Mouse (Mus musculus) layer of hippocampus, adult 2 months (tissue): ENCODE results near the gene Wrap53. TPM values are rescaled to one million over a fixed set of nuclear protein-coding genes. Genes with fewer than 3 reads are reported as not detected.
"Not testable (repeated sequence)": the region's sequence is repeated elsewhere in the genome, so short reads cannot be mapped to it uniquely, and the experiment has no call there.

Experiments
- DNase-seq, 2 experiments: peaks; one replicate each; pipeline ENCODE4 v3.0.0; 2022; ENCODE audit warnings: low spot score in 2 of 2
- H3K27ac ChIP-seq: fragments of 200-600 bp; 2 replicates; pipeline ENCODE4 v1.8.1; 2022
- H3K4me3 ChIP-seq: fragments of 200-600 bp; 2 replicates; pipeline ENCODE4 v1.8.1; 2022; ENCODE audit warnings: mild to moderate bottlenecking
- CTCF ChIP-seq: fragments of 200-600 bp; conservative IDR thresholded peaks from 2 replicates; pipeline ENCODE4 v1.8.1; 2022; ENCODE audit warnings: antibody characterized with exemption, mild to moderate bottlenecking, moderate library complexity
- total RNA-seq, 2 experiments: library from RNA; stranded (reverse); gene quantifications; 2 replicates each; pipeline ENCODE4 v1.2.3; 2021

The Wrap53 gene
- total RNA-seq, 2 experiments from 2014 or later = 12.0 to 14.3 TPM

GRCm38 (mm10) chr11:69554539-69555140 is 25.4 kb downstream of the Wrap53 start:
- Histone ChIP-seq H3K27ac (peak overlapping the region; percentile 62; the same call in 1 of the 2 replicates), H3K4me3 (no peak overlapping the region)
- no peak for DNase-seq
- TF ChIP-seq CTCF = no peak

- H3K27ac ChIP-seq = peak overlapping the region; percentile 97
These were observed 26.7 kb downstream of the Wrap53 start for GRCm38 (mm10) chr11:69553341-69553721.

GRCm38 (mm10) chr11:69552622-69553340 is 27.3 kb downstream of the Wrap53 start:
- Histone ChIP-seq H3K4me3 (peak overlapping the region; percentile 29), H3K27ac (peak overlapping the region; percentile 97)
- TF ChIP-seq CTCF = no peak
- peak; percentile 68 to 83 for DNase-seq

More at GRCm38 (mm10) chr11:69553341-69553721, 26.7 kb downstream of the Wrap53 start:
- peak overlapping the region; percentile 29 for H3K4me3 ChIP-seq
- DNase-seq = no peak
- TF ChIP-seq CTCF = no peak

GRCm38 (mm10) chr11:69551310-69551709 is 28.7 kb downstream of the Wrap53 start:
- Histone ChIP-seq H3K27ac (peak overlapping the region; percentile 97; the same call in 1 of the 2 replicates), H3K4me3 (no peak overlapping the region)
- no peak for DNase-seq
- TF ChIP-seq CTCF = no peak

GRCm38 (mm10) chr11:69549060-69549656 is 30.9 kb downstream of the Wrap53 start, which contains the start of gene Dnah2:
Gene Dnah2, minus strand, starts transcription at chr11:69549110.
- peak; percentile 39 for TF ChIP-seq CTCF
- no peak for DNase-seq

GRCm38 (mm10) chr11:69547071-69547470 is 33.0 kb downstream of the Wrap53 start:
- H3K4me3 ChIP-seq = peak overlapping the region; percentile 66
- peak; percentile 58 for TF ChIP-seq CTCF
- DNase-seq = no peak
- peak overlapping the region; percentile 95 for H3K27ac ChIP-seq

More at GRCm38 (mm10) chr11:69549060-69549656, 30.9 kb downstream of the Wrap53 start, which contains the start of gene Dnah2:
- H3K27ac ChIP-seq = peak within 1 kb of the TSS; percentile 95
- H3K4me3 ChIP-seq = no peak within 1 kb of the TSS

GRCm38 (mm10) chr11:69546423-69547053 is 33.5 kb downstream of the Wrap53 start:
- H3K4me3 ChIP-seq = peak overlapping the region; percentile 66
- DNase-seq = peak; percentile 75
- peak overlapping the region; percentile 95 for H3K27ac ChIP-seq
- TF ChIP-seq CTCF = peak; percentile 68

- DNase-seq = no peak
- Histone ChIP-seq H3K4me3 (peak overlapping the region; percentile 66), H3K27ac (peak overlapping the region; percentile 95)
- peak; percentile 20; the same call in 1 of the 2 replicates for TF ChIP-seq CTCF
These were observed 34.1 kb downstream of the Wrap53 start for GRCm38 (mm10) chr11:69545957-69546356.

- no peak overlapping the region for H3K4me3 ChIP-seq
- no peak for TF ChIP-seq CTCF
- DNase-seq = no peak
- H3K27ac ChIP-seq = peak overlapping the region; percentile 86
These were observed 36.5 kb downstream of the Wrap53 start for GRCm38 (mm10) chr11:69543598-69543997.

- peak; percentile 44 for TF ChIP-seq CTCF
- not testable (repeated sequence) for H3K27ac ChIP-seq, DNase-seq, H3K4me3 ChIP-seq
These were observed 38.3 kb downstream of the Wrap53 start for GRCm38 (mm10) chr11:69541741-69542140.

- Histone ChIP-seq H3K4me3 (no peak overlapping the region), H3K27ac (no peak overlapping the region)
- DNase-seq = no peak
- no peak for TF ChIP-seq CTCF
These were observed 39.4 kb downstream of the Wrap53 start for GRCm38 (mm10) chr11:69540700-69541099.

- H3K4me3 ChIP-seq = no peak overlapping the region
- TF ChIP-seq CTCF = peak; percentile 67
- H3K27ac ChIP-seq = no peak overlapping the region
- DNase-seq = no peak
These were observed 45.1 kb downstream of the Wrap53 start for GRCm38 (mm10) chr11:69534990-69535389.
